Mouse (Mus musculus) liver, postnatal 0 days (tissue): Measurements from ENCODE around the gene Dppa1.

ENCODE experiments used
- CTCF ChIP-seq: sonication (generic); IDR thresholded peaks from 2 replicates; pipeline ENCODE4 v1.5.1; 2016; ENCODE audit warnings: antibody characterized with exemption, low read depth
- EP300 ChIP-seq: IDR thresholded peaks from 2 replicates; pipeline ENCODE4 v1.6.1; 2016; ENCODE audit warnings: antibody characterized with exemption, low read depth, mild to moderate bottlenecking

DNA sequence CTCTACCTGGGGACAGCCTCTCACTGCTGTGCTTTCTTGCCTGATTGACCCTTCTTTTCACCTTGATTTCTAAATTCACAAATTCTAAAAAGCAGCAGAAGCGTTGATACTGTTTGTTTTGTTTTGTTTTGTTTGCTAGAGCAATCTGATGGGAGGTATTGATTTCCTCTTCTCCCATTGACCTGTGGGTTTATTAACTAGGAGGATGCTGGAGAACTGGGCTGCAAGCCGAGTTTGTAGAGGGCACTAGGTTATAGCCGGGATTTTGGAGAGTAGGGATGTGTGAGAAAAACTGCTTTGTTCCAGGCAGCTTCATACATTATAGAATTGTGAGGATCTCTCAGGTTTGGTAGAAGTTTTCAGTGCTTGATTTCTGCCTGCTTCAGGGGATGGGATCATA lies 48.6 kb downstream of the Dppa1 start:
- no peak for TF ChIP-seq CTCF
- no peak for TF ChIP-seq EP300
